Mouse (Mus musculus): ENCODE measurements around the gene Ifitm5. TPM values are rescaled to one million over a fixed set of nuclear protein-coding genes. Genes with fewer than 3 reads are reported as not detected.
A peak's percentile ranks its signal among the peaks of the same experiment; 100 is the strongest.

The Ifitm5 gene
- total and polyA plus RNA-seq, 3 experiments = 0.31 to 1.1 TPM; not detected in 1

DNA sequence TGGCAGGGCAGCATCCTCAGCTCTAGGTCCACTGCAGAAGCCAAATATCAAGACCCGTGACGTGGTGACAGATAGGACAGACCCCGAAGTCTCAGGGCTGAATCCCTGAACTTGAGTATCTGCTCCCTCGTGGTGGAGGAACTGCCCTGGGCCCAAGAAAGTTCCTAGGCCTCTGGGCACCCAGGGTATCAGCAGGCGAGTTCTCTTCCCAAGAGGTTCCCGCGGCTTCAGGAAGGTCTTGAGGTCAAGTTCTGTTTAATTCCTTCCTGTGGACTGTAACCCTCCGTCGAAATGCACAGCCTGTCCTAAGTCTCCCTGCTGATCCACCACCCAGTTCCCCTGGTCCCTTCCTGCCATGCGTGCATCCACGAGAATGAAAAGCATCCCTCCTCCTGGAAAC, 3.0 kb upstream of the Ifitm5 start:
- Histone ChIP-seq H3K79me2 (ENCODE audit: control insufficient read depth, insufficient read depth, low read length, poor library complexity) (peaks cover 29% of the 10 kb centered on the region), H3K9ac (ENCODE audit: control insufficient read depth, low read depth, low read length, poor library complexity, severe bottlenecking) (no peak overlapping the region), H3K27ac (ENCODE audit: control insufficient read depth, low read depth, low read length) (peak overlapping the region; percentile 20; the same call in 1 of the 2 replicates), H3K27me3 (ENCODE audit: control insufficient read depth in 1 of 2, insufficient read depth in 2 of 2, low read length in 2 of 2) (no peaks in the 10 kb centered on the region), H3K36me3 (ENCODE audit: control insufficient read depth in 1 of 2, insufficient read depth in 2 of 2, low read length in 2 of 2) (peaks cover 0 to 14% of the 10 kb centered on the region in 2 experiments; a peak in 2 of 4 replicates), H3K4me1 (ENCODE audit: control insufficient read depth in 1 of 2, insufficient read depth in 2 of 2, low read length in 2 of 2) (peaks cover 0 to 21% of the 10 kb centered on the region in 2 experiments; a peak in 3 of 4 replicates), H3K4me3 (ENCODE audit: control insufficient read depth in 1 of 2, insufficient read depth in 1 of 2, low read depth in 2 of 2, low read length in 2 of 2) (no peak overlapping the region), H3K9me3 (replicated peaks; ENCODE audit: insufficient read depth, low read length) (no peaks in the 10 kb centered on the region)
- TF ChIP-seq USF2 (IDR thresholded peaks at IDR 0.05; ENCODE audit: borderline replicate concordance in 1 of 2, insufficient read depth in 1 of 2, low read depth in 1 of 2, low read length in 2 of 2) = no peak
- TF ChIP-seq POLR2A (IDR thresholded peaks at IDR 0.05; ENCODE audit: control insufficient read depth in 1 of 2, insufficient read depth in 1 of 2, low read depth in 1 of 2, low read length in 2 of 2, poor library complexity in 1 of 2) = no peak
- TF ChIP-seq ELF1 (IDR thresholded peaks at IDR 0.05; ENCODE audit: low read depth, low read length) = no peak
- no peak for TF ChIP-seq MEF2A (IDR thresholded peaks at IDR 0.05; ENCODE audit: extremely low read depth, insufficient replicate concordance, low read depth, low read length, poor library complexity, severe bottlenecking)
- TF ChIP-seq NELFE (IDR thresholded peaks at IDR 0.05; ENCODE audit: low read depth, low read length) = no peak
- no peak for TF ChIP-seq EP300 (IDR thresholded peaks at IDR 0.05; ENCODE audit: low read depth in 1 of 2, low read length in 2 of 2)
- TF ChIP-seq RCOR1 (IDR thresholded peaks at IDR 0.05; ENCODE audit: low read depth, low read length) = no peak
- no peak for TF ChIP-seq ETS1 (IDR thresholded peaks at IDR 0.05; ENCODE audit: low read depth, low read length)
- no peak for TF ChIP-seq CHD2 (IDR thresholded peaks at IDR 0.05; ENCODE audit: low read length)
- no peak for TF ChIP-seq BHLHE40 (IDR thresholded peaks at IDR 0.05; ENCODE audit: borderline replicate concordance, low read depth, low read length)
- TF ChIP-seq MXI1 (IDR thresholded peaks at IDR 0.05; ENCODE audit: low read depth, low read length) = no peak
- TF ChIP-seq TAL1 (IDR thresholded peaks at IDR 0.05; ENCODE audit: low read length) = no peak
- TF ChIP-seq POLR2AphosphoS2 (IDR thresholded peaks at IDR 0.05; ENCODE audit: low read length) = no peak
- TF ChIP-seq MYC (IDR thresholded peaks at IDR 0.05; ENCODE audit: low read depth, low read length) = no peak
- no peak for TF ChIP-seq TBP (IDR thresholded peaks at IDR 0.05; ENCODE audit: low read depth, low read length)
- no peak for TF ChIP-seq E2F4 (IDR thresholded peaks at IDR 0.05; ENCODE audit: borderline replicate concordance, low read depth, low read length)
- no peak for TF ChIP-seq JUND (IDR thresholded peaks at IDR 0.05; ENCODE audit: low read depth, low read length)
- TF ChIP-seq MAX (IDR thresholded peaks at IDR 0.05; ENCODE audit: low read length) = no peak
- DNase-seq (ENCODE audit: low read depth, low spot score) = no peak

DNA sequence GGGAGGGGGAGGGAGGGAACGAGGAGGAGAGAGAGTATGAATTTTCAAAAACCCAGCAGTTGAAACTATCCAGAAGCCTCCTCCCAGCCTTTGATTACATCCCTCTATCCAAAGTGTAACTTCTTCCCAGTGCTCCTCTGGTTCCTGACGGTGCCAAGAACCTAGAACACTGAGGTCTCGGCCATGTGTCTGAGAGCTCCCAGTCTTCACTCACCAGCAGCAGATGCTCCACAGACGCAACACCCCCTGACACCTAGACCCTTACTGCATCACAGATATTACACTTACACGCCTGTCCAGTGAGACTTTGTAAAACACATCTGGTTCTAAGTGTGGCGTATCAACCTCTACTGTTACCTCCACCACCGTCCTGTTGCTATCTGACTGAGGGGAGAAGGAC, 2.4 kb upstream of the Ifitm5 start:
- H3K27ac ChIP-seq (ENCODE audit: control insufficient read depth, low read depth, low read length) = no peak overlapping the region
- H3K9ac ChIP-seq (ENCODE audit: control insufficient read depth, low read depth, low read length, poor library complexity, severe bottlenecking) = no peak overlapping the region
- no peak overlapping the region for H3K4me3 ChIP-seq (ENCODE audit: control insufficient read depth in 1 of 2, insufficient read depth in 1 of 2, low read depth in 2 of 2, low read length in 2 of 2)
- peaks cover 29% of the 10 kb centered on the region for H3K79me2 ChIP-seq (ENCODE audit: control insufficient read depth, insufficient read depth, low read length, poor library complexity)
- DNase-seq (ENCODE audit: low read depth, low spot score) = no peak
- H3K27me3 ChIP-seq (ENCODE audit: control insufficient read depth in 1 of 2, insufficient read depth in 2 of 2, low read length in 2 of 2) = no peaks in the 10 kb centered on the region
- TF ChIP-seq E2F4 (IDR thresholded peaks at IDR 0.05; ENCODE audit: borderline replicate concordance, low read depth, low read length) (no peak), USF2 (IDR thresholded peaks at IDR 0.05; ENCODE audit: borderline replicate concordance in 1 of 2, insufficient read depth in 1 of 2, low read depth in 1 of 2, low read length in 2 of 2) (no peak), KAT2A (conservative IDR thresholded peaks at IDR 0.05; ENCODE audit: low read depth, low read length) (no peak), MEF2A (IDR thresholded peaks at IDR 0.05; ENCODE audit: extremely low read depth, insufficient replicate concordance, low read depth, low read length, poor library complexity, severe bottlenecking) (no peak), POLR2A (IDR thresholded peaks at IDR 0.05; ENCODE audit: control insufficient read depth in 1 of 2, insufficient read depth in 1 of 2, low read depth in 1 of 2, low read length in 2 of 2, poor library complexity in 1 of 2) (no peak), NRF1 (IDR thresholded peaks at IDR 0.05; ENCODE audit: insufficient read depth, low read depth, low read length, poor library complexity, severe bottlenecking) (no peak), ZC3H11A (IDR thresholded peaks at IDR 0.05; ENCODE audit: low read depth, low read length) (no peak), CHD2 (IDR thresholded peaks at IDR 0.05; ENCODE audit: low read length) (no peak), HCFC1 (IDR thresholded peaks at IDR 0.05; ENCODE audit: low read depth, low read length) (no peak)
- peaks cover 0 to 14% of the 10 kb centered on the region in 2 experiments; a peak in 2 of 4 replicates for H3K36me3 ChIP-seq (ENCODE audit: control insufficient read depth in 1 of 2, insufficient read depth in 2 of 2, low read length in 2 of 2)
- H3K9me3 ChIP-seq (replicated peaks; ENCODE audit: insufficient read depth, low read length) = no peaks in the 10 kb centered on the region
- H3K4me1 ChIP-seq (ENCODE audit: control insufficient read depth in 1 of 2, insufficient read depth in 2 of 2, low read length in 2 of 2) = peaks cover 0 to 22% of the 10 kb centered on the region in 2 experiments; a peak in 3 of 4 replicates
